Mouse (Mus musculus) small intestine, adult 2 months (tissue): Measurements from ENCODE around the gene Smtnl2.

ENCODE experiments used
- CTCF ChIP-seq: fragments of 200-500 bp; IDR thresholded peaks from 2 replicates; pipeline ENCODE4 v1.5.1; 2012; ENCODE audit warnings: low read depth, mild to moderate bottlenecking, control low read depth, inconsistent platforms, low read length, moderate library complexity, mixed read lengths; ENCODE audit not compliant: insufficient replicate concordance, insufficient read length; ENCODE audit errors: extremely low read depth
- POLR2A ChIP-seq: fragments of 200-500 bp; IDR thresholded peaks from 2 replicates; pipeline ENCODE4 v1.6.1; 2012; ENCODE audit warnings: low read depth, mild to moderate bottlenecking, control low read depth, inconsistent platforms, low read length, moderate library complexity

DNA sequence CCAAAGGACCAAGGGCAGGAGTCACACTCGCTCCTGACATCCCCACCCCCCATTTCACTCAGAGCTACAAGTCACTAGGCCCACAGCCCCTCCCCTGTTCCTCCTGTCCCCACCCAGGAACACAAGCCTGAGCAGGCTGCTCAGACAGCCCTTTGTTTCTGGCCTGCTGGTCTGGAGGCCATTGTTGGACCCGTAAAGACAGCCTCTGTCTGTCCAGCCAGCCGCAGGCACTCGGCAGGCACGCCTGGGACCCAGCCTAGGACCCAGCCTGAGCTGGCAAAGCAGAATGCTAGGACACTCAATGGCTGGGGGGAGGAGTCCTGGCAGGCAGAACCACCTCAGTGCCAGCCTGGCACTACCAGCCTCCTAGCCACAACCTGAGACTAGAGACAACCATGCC, 44.2 kb upstream of the Smtnl2 start:
- no peak for TF ChIP-seq POLR2A
- TF ChIP-seq CTCF: no peak
